Mouse (Mus musculus) heart, embryonic 12.5 days (tissue): ENCODE data around the gene Safb2. TPM values are rescaled to one million over a fixed set of nuclear protein-coding genes. Genes with fewer than 3 reads are reported as not detected.
A peak's percentile ranks its signal among the peaks of the same experiment; 100 is the strongest.

Experiments used
- ATAC-seq: fragments of 200-750 bp; cut with Nextera tagmentation; 2 replicates; pipeline ENCODE4 v1.8.0; 2017; ENCODE audit warnings: moderate TSS enrichment, moderate library complexity; ENCODE audit not compliant: insufficient number of reproducible peaks, low FRiP score
- H3K27ac ChIP-seq: fragments of 300-500 bp; sonication (generic); 2 replicates; pipeline ENCODE4 v1.5.1; 2016; ENCODE audit warnings: mild to moderate bottlenecking, moderate library complexity; ENCODE audit not compliant: poor library complexity, severe bottlenecking
- H3K27me3 ChIP-seq: fragments of 300-500 bp; sonication (generic); replicated peaks from 2 replicates; pipeline ENCODE4 v1.6.1; 2016; ENCODE audit warnings: mild to moderate bottlenecking, moderate library complexity
- H3K36me3 ChIP-seq: fragments of 300-500 bp; sonication (generic); 2 replicates; pipeline ENCODE4 v1.6.1; 2016; ENCODE audit warnings: mild to moderate bottlenecking, moderate library complexity
- H3K4me1 ChIP-seq: fragments of 300-500 bp; sonication (generic); replicated peaks from 2 replicates; pipeline ENCODE4 v1.6.1; 2016; ENCODE audit warnings: mild to moderate bottlenecking
- H3K4me2 ChIP-seq: fragments of 300-500 bp; sonication (generic); 2 replicates; pipeline ENCODE4 v1.6.1; 2016; ENCODE audit warnings: mild to moderate bottlenecking, moderate library complexity
- H3K4me3 ChIP-seq: fragments of 300-500 bp; sonication (generic); 2 replicates; pipeline ENCODE4 v1.5.1; 2016; ENCODE audit warnings: mild to moderate bottlenecking
- H3K9ac ChIP-seq: fragments of 300-500 bp; sonication (generic); 2 replicates; pipeline ENCODE4 v1.6.1; 2016; ENCODE audit warnings: mild to moderate bottlenecking, moderate library complexity
- H3K9me3 ChIP-seq: fragments of 300-500 bp; sonication (generic); replicated peaks from 2 replicates; pipeline ENCODE4 v1.6.1; 2016; ENCODE audit warnings: mild to moderate bottlenecking, moderate library complexity
- WGBS: fragments of 180-500 bp; shearing (Covaris S2); methylation state at CpG from one replicate; pipeline ENCODE4 v1.1.7; 2016; 5-methylcytosine and 5-hydroxymethylcytosine counted together
- polyA plus RNA-seq: library from polyadenylated mRNA; unstranded; fragments of >200 nt; fragmentation: Nextera tagmentation; extraction: Ambion mirVana; gene quantifications from 2 replicates; pipeline ENCODE4 v1.2.1, GENCODE M21; 2016

The Safb2 gene
- polyA plus RNA-seq, 1 experiment from 2014 or later: 61.1 TPM

GRCm38 (mm10) chr17:56608699-56609098, 24.3 kb upstream of the Safb2 start:
- H3K4me3 ChIP-seq: peak overlapping the region; percentile 69
- no peaks in the 10 kb centered on the region for H3K27me3 ChIP-seq
- H3K4me1 ChIP-seq: peaks cover 34% of the 10 kb centered on the region
- H3K27ac ChIP-seq: peak overlapping the region; percentile 80; the same call in 1 of the 2 replicates
- WGBS: 47% methylated on average over 5 of the region's 5 CpGs
- H3K36me3 ChIP-seq: peaks cover 42% of the 10 kb centered on the region
- H3K9me3 ChIP-seq: no peaks in the 10 kb centered on the region
- H3K4me2 ChIP-seq: peak overlapping the region; percentile 90
- ATAC-seq: no peak
- H3K9ac ChIP-seq: peak overlapping the region; percentile 93

- WGBS: 72% methylated on average over 3 of the region's 3 CpGs
- Histone ChIP-seq H3K4me3 (0 out of 2 replicates have a peak overlapping the region, but pooled peaks have one; percentile 1), H3K9ac (no peak overlapping the region), H3K4me1 (peaks cover 34% of the 10 kb centered on the region), H3K36me3 (peaks cover 53% of the 10 kb centered on the region), H3K27me3 (no peaks in the 10 kb centered on the region), H3K27ac (no peak overlapping the region), H3K9me3 (no peaks in the 10 kb centered on the region), H3K4me2 (no peak overlapping the region)
- ATAC-seq: no peak
These were observed 23.2 kb upstream of the Safb2 start for GRCm38 (mm10) chr17:56607521-56608062.

- Histone ChIP-seq H3K4me1 (peaks cover 18% of the 10 kb centered on the region), H3K9me3 (no peaks in the 10 kb centered on the region), H3K27ac (no peak overlapping the region), H3K9ac (no peak overlapping the region), H3K27me3 (no peaks in the 10 kb centered on the region), H3K4me3 (no peak overlapping the region), H3K36me3 (peaks cover 74% of the 10 kb centered on the region), H3K4me2 (no peak overlapping the region)
- ATAC-seq: no peak
- WGBS: 86% methylated on average over 9 of the region's 9 CpGs
These were observed 21.0 kb upstream of the Safb2 start for GRCm38 (mm10) chr17:56605431-56605830.

- H3K27me3 ChIP-seq: no peaks in the 10 kb centered on the region
- H3K36me3 ChIP-seq: peaks cover 84% of the 10 kb centered on the region
- no peak overlapping the region for H3K27ac ChIP-seq
- no peak overlapping the region for H3K9ac ChIP-seq
- WGBS: 85% methylated on average over 3 of the region's 3 CpGs
- H3K4me2 ChIP-seq: no peak overlapping the region
- peaks cover 14% of the 10 kb centered on the region for H3K4me1 ChIP-seq
- no peak for ATAC-seq
- H3K4me3 ChIP-seq: no peak overlapping the region
- H3K9me3 ChIP-seq: no peaks in the 10 kb centered on the region
These were observed 20.0 kb upstream of the Safb2 start for GRCm38 (mm10) chr17:56604422-56604821.

GRCm38 (mm10) chr17:56604070-56604380, 19.6 kb upstream of the Safb2 start:
- H3K27me3 ChIP-seq: no peaks in the 10 kb centered on the region
- 89% methylated on average over 9 of the region's 9 CpGs for WGBS

GRCm38 (mm10) chr17:56603186-56604069, 19.0 kb upstream of the Safb2 start:
- no peak overlapping the region for H3K4me2 ChIP-seq
- peaks cover 8% of the 10 kb centered on the region for H3K4me1 ChIP-seq
- H3K27ac ChIP-seq: no peak overlapping the region
- H3K36me3 ChIP-seq: peaks cover 88% of the 10 kb centered on the region
- H3K27me3 ChIP-seq: no peaks in the 10 kb centered on the region
- ATAC-seq: no peak
- no peaks in the 10 kb centered on the region for H3K9me3 ChIP-seq
- WGBS: 93% methylated on average over 28 of the region's 28 CpGs
- no peak overlapping the region for H3K4me3 ChIP-seq
- no peak overlapping the region for H3K9ac ChIP-seq

More at GRCm38 (mm10) chr17:56604070-56604380, 19.6 kb upstream of the Safb2 start:
- Histone ChIP-seq H3K9me3 (no peaks in the 10 kb centered on the region), H3K4me2 (no peak overlapping the region), H3K36me3 (peaks cover 88% of the 10 kb centered on the region), H3K27ac (no peak overlapping the region), H3K4me3 (no peak overlapping the region), H3K9ac (no peak overlapping the region), H3K4me1 (peaks cover 14% of the 10 kb centered on the region)
- ATAC-seq: no peak

- Histone ChIP-seq H3K4me2 (no peak overlapping the region), H3K4me1 (0 out of 2 replicates have a peak, but pooled peaks cover 4% of the 10 kb centered on the region), H3K9ac (no peak overlapping the region), H3K27me3 (no peaks in the 10 kb centered on the region), H3K27ac (no peak overlapping the region), H3K4me3 (no peak overlapping the region), H3K9me3 (no peaks in the 10 kb centered on the region), H3K36me3 (peaks cover 96% of the 10 kb centered on the region)
- no peak for ATAC-seq
- WGBS: 88% methylated on average over 8 of the region's 8 CpGs
These were observed 9.3 kb upstream of the Safb2 start for GRCm38 (mm10) chr17:56593527-56594271.

GRCm38 (mm10) chr17:56592553-56592952, 8.2 kb upstream of the Safb2 start:
- Histone ChIP-seq H3K36me3 (peaks cover 99% of the 10 kb centered on the region), H3K4me2 (no peak overlapping the region), H3K27ac (no peak overlapping the region), H3K9me3 (no peaks in the 10 kb centered on the region), H3K27me3 (no peaks in the 10 kb centered on the region), H3K4me1 (peaks cover 12% of the 10 kb centered on the region; the same call in 1 of the 2 replicates), H3K9ac (no peak overlapping the region), H3K4me3 (no peak overlapping the region)
- ATAC-seq: no peak

- peaks cover 30% of the 10 kb centered on the region for H3K4me1 ChIP-seq
- no peaks in the 10 kb centered on the region for H3K9me3 ChIP-seq
- H3K4me3 ChIP-seq: no peak overlapping the region
- no peak overlapping the region for H3K4me2 ChIP-seq
- peaks cover 78% of the 10 kb centered on the region for H3K36me3 ChIP-seq
- ATAC-seq: no peak
- 87% methylated on average over 4 of the region's 4 CpGs for WGBS
- H3K27ac ChIP-seq: no peak overlapping the region
- H3K27me3 ChIP-seq: no peaks in the 10 kb centered on the region
- no peak overlapping the region for H3K9ac ChIP-seq
These were observed 4.5 kb upstream of the Safb2 start for GRCm38 (mm10) chr17:56588921-56589320.

- peaks cover 38% of the 10 kb centered on the region for H3K4me1 ChIP-seq
- ATAC-seq: no peak
- 79% methylated on average over 1 of the region's 1 CpGs for WGBS
- no peak overlapping the region for H3K4me2 ChIP-seq
- no peaks in the 10 kb centered on the region for H3K27me3 ChIP-seq
- peak overlapping the region; percentile 59; the same call in 1 of the 2 replicates for H3K9ac ChIP-seq
- H3K9me3 ChIP-seq: no peaks in the 10 kb centered on the region
- H3K4me3 ChIP-seq: no peak overlapping the region
- peaks cover 66% of the 10 kb centered on the region for H3K36me3 ChIP-seq
- H3K27ac ChIP-seq: no peak overlapping the region
These were observed 3.4 kb upstream of the Safb2 start for GRCm38 (mm10) chr17:56587773-56588172.
